In the genomic region with DNA sequence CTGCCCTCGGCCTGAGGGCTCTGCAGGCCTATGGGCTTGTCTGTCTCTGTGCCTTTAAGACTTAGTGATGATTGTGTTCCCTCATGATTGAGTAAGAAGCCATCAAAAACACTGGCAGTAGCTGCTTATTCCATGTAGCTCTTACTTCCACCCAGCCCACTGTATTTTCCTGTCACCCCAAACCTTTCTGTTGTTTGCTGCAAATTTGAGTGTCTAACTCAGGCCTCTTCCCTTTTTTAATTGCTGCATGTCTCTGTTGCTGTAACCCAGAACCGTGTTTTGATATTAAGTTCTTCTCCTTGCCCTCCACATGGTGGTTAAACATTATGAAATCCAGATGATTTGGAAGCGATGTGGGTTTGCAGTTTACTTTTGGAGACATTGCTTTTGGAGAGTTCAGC, we compare ENCODE assay signal across 15 mouse cellular contexts.
DNase-seq lines count a peak whose midpoint lies in the region; ATAC-seq lines count a peak whose summit lies in the region.
"Had no signal": no experiment of that assay in that cellular context is flagged by ENCODE, and none has a peak within 500 bp of the region (broad histone marks: within the 10 kb centered on the region; RNA-seq: fewer than 3 reads in every experiment).

No protein-coding gene starts in this region.

- no peak overlapping the region for H3K4me2 ChIP-seq in kidney, embryonic 15.5 days
- H3K4me2 ChIP-seq in intestine, embryonic 16.5 days (ENCODE audit: low read depth, low read length), result peak overlapping the region; percentile 47
- H3K4me2 ChIP-seq: forebrain, embryonic 12.5 days; midbrain, embryonic 13.5 days had no signal

- DNase-seq in kidney, postnatal 10 days, result no peak
- DNase-seq in Muller cell, postnatal 12 days (ENCODE audit: inconsistent ontology term), result no peak
- DNase-seq in natural killer cell, adult 2 months (ENCODE audit: low spot score in 2 of 2), result no peak
- DNase-seq in cerebellum, postnatal 25 days, result no peak
- DNase-seq: adrenal gland, adult 8-10 months; cerebellum, adult 9-10 months; gastrocnemius, postnatal 14 days; spleen, adult 18-20 months had no signal

- H3K9ac ChIP-seq in kidney, embryonic 15.5 days, result no peak overlapping the region
- 0 out of 2 replicates have a peak overlapping the region, but pooled peaks have one; percentile 4 for H3K9ac ChIP-seq in intestine, embryonic 16.5 days (ENCODE audit: low read depth, low read length)
- H3K9ac ChIP-seq: forebrain, embryonic 12.5 days; midbrain, embryonic 13.5 days had no signal

- no peaks in the 10 kb centered on the region for H3K9me3 ChIP-seq in kidney, embryonic 15.5 days (replicated peaks)
- H3K9me3 ChIP-seq in intestine, embryonic 16.5 days (ENCODE audit: control insufficient read depth, low read length), result no peaks in the 10 kb centered on the region
- H3K9me3 ChIP-seq: forebrain, embryonic 12.5 days; midbrain, embryonic 13.5 days had no signal

- peaks cover 47% of the 10 kb centered on the region for H3K36me3 ChIP-seq in kidney, embryonic 15.5 days
- no peaks in the 10 kb centered on the region; the same call in 1 of the 2 replicates for H3K36me3 ChIP-seq in intestine, embryonic 16.5 days (ENCODE audit: control insufficient read depth, insufficient read depth, low read length)

- no peak for ATAC-seq in kidney, embryonic 15.5 days (replicated peaks; ENCODE audit: low FRiP score)
- ATAC-seq in common myeloid progenitor, adult 5-6 weeks (replicated peaks; ENCODE audit: low read depth, poor library complexity, severe bottlenecking), result peak; percentile 56
- peak; percentile 8; the same call in 1 of the 2 replicates for ATAC-seq in intestine, embryonic 16.5 days
- peak; percentile 74 for ATAC-seq in monocyte, adult 5-6 weeks (replicated peaks; ENCODE audit: insufficient number of reproducible peaks, low FRiP score, low TSS enrichment, poor library complexity, severe bottlenecking)
- ATAC-seq: midbrain, embryonic 13.5 days had no signal

- H3K27me3 ChIP-seq in kidney, embryonic 15.5 days, result no peaks in the 10 kb centered on the region
- H3K27me3 ChIP-seq in intestine, embryonic 16.5 days (replicated peaks; ENCODE audit: control insufficient read depth, insufficient read depth, low read length), result no peaks in the 10 kb centered on the region
- H3K27me3 ChIP-seq: forebrain, embryonic 12.5 days; midbrain, embryonic 13.5 days; Patski had no signal

- H3K4me1 ChIP-seq in kidney, embryonic 15.5 days, result no peaks in the 10 kb centered on the region
- H3K4me1 ChIP-seq in intestine, embryonic 16.5 days (ENCODE audit: control insufficient read depth, insufficient read depth, low read length), result peaks cover 11% of the 10 kb centered on the region; the same call in 1 of the 2 replicates
- H3K4me1 ChIP-seq: forebrain, embryonic 12.5 days; midbrain, embryonic 13.5 days had no signal

- H3K4me3 ChIP-seq in kidney, embryonic 15.5 days (replicated peaks), result no peak overlapping the region
- no peak overlapping the region for H3K4me3 ChIP-seq in intestine, embryonic 16.5 days (ENCODE audit: low read length)
- H3K4me3 ChIP-seq: forebrain, embryonic 12.5 days; midbrain, embryonic 13.5 days had no signal

- 85% methylated on average over 3 of the region's 3 CpGs for WGBS in kidney, embryonic 15.5 days
- WGBS in intestine, embryonic 16.5 days, result 40% methylated on average over 3 of the region's 3 CpGs

- H3K27ac ChIP-seq in kidney, embryonic 15.5 days, result peak overlapping the region; percentile 32; the same call in 1 of the 2 replicates
- peak overlapping the region; percentile 58 for H3K27ac ChIP-seq in intestine, embryonic 16.5 days (ENCODE audit: low read length)
- H3K27ac ChIP-seq: forebrain, embryonic 12.5 days; midbrain, embryonic 13.5 days had no signal
